Mouse (Mus musculus): ENCODE results near the gene Plcg2. TPM values are rescaled to one million over a fixed set of nuclear protein-coding genes. Genes with fewer than 3 reads are reported as not detected.

Plcg2 gene
- polyA plus RNA-seq, 1 experiment from 2014 or later = 3.8 TPM

DNA sequence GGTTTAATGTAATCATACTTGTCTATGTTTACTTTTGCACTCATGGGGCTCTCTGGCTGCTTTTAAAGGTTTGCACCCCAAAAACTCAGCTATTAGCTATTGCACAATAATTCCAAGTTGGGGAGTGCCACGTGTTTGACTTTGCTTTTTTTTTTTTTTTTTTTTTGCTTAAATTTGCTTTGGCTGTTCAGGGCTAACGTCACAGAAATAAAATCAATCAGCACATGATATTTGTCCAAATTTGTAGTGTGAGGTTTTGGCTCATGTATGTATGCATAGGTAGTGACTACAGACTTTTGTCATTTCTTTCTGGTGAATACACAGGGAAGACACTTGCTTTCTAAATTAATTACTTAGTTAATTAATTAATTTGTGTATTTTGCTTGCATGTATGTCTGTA is 96.9 kb downstream of the Plcg2 start:
- Histone ChIP-seq H3K4me3 (replicated peaks) (no peak overlapping the region), H3K4me1 (no peaks in the 10 kb centered on the region), H3K27me3 (no peaks in the 10 kb centered on the region), H3K9ac (no peak overlapping the region), H3K27ac (replicated peaks) (no peak overlapping the region), H3K36me3 (no peaks in the 10 kb centered on the region), H3K4me2 (replicated peaks) (no peak overlapping the region), H3K9me3 (replicated peaks) (no peaks in the 10 kb centered on the region)
- no peak for ATAC-seq (ENCODE audit: insufficient number of reproducible peaks, low FRiP score, low TSS enrichment, low read depth)
- WGBS = 69% methylated on average over 2 of the region's 2 CpGs

DNA sequence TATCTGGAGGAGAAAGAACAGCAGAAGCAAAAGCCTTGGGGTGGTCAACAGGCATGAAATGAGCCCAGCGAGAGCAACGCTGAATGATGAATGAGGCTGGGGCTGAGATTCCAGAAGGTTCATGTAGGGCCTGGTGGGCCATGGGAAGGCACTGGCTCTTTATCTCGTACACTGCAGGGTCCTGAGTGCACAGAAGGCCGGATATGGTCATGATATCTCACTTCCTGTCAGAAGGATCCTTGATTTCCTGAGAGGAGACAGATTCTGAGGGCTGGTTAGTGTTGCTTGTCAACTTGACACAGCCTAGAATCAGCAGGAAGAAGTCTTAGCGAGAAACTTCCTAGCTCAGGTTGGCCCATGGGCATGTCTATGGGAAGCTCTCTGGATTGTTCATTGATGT is 98.7 kb downstream of the Plcg2 start:
- no peak overlapping the region for H3K4me3 ChIP-seq (replicated peaks)
- no peaks in the 10 kb centered on the region for H3K27me3 ChIP-seq
- no peaks in the 10 kb centered on the region for H3K36me3 ChIP-seq
- no peak overlapping the region for H3K9ac ChIP-seq
- H3K4me2 ChIP-seq (replicated peaks) = no peak overlapping the region
- no peak overlapping the region for H3K27ac ChIP-seq (replicated peaks)
- no peaks in the 10 kb centered on the region for H3K4me1 ChIP-seq
- H3K9me3 ChIP-seq (replicated peaks) = 0 out of 2 replicates have a peak, but pooled peaks cover 4% of the 10 kb centered on the region
- ATAC-seq (ENCODE audit: insufficient number of reproducible peaks, low FRiP score, low TSS enrichment, low read depth) = no peak
- WGBS = 82% methylated on average over 5 of the region's 5 CpGs

GRCm38 (mm10) chr8:117600839-117601238 is 102.7 kb downstream of the Plcg2 start:
- Histone ChIP-seq H3K9me3 (replicated peaks) (0 out of 2 replicates have a peak, but pooled peaks cover 4% of the 10 kb centered on the region), H3K36me3 (no peaks in the 10 kb centered on the region), H3K4me3 (replicated peaks) (no peak overlapping the region), H3K9ac (no peak overlapping the region), H3K27me3 (no peaks in the 10 kb centered on the region), H3K4me1 (no peaks in the 10 kb centered on the region), H3K4me2 (replicated peaks) (no peak overlapping the region), H3K27ac (replicated peaks) (no peak overlapping the region)
- WGBS = 72% methylated on average over 13 of the region's 13 CpGs
- no peak for ATAC-seq (ENCODE audit: insufficient number of reproducible peaks, low FRiP score, low TSS enrichment, low read depth)

- H3K9me3 ChIP-seq (replicated peaks) = 0 out of 2 replicates have a peak, but pooled peaks cover 4% of the 10 kb centered on the region
- no peak overlapping the region for H3K9ac ChIP-seq
- H3K4me3 ChIP-seq (replicated peaks) = no peak overlapping the region
- 78% methylated on average over 12 of the region's 12 CpGs for WGBS
- no peak overlapping the region for H3K4me2 ChIP-seq (replicated peaks)
- ATAC-seq (ENCODE audit: insufficient number of reproducible peaks, low FRiP score, low TSS enrichment, low read depth) = no peak
- H3K36me3 ChIP-seq = no peaks in the 10 kb centered on the region
- no peak overlapping the region for H3K27ac ChIP-seq (replicated peaks)
- no peaks in the 10 kb centered on the region for H3K27me3 ChIP-seq
- H3K4me1 ChIP-seq = no peaks in the 10 kb centered on the region
Observed at GRCm38 (mm10) chr8:117604101-117604500, 106.0 kb downstream of the Plcg2 start.

- Histone ChIP-seq H3K4me1 (no peaks in the 10 kb centered on the region), H3K36me3 (no peaks in the 10 kb centered on the region), H3K4me2 (replicated peaks) (no peak overlapping the region), H3K27me3 (no peaks in the 10 kb centered on the region), H3K9me3 (replicated peaks) (0 out of 2 replicates have a peak, but pooled peaks cover 4% of the 10 kb centered on the region), H3K27ac (replicated peaks) (no peak overlapping the region), H3K9ac (no peak overlapping the region), H3K4me3 (replicated peaks) (no peak overlapping the region)
- 87% methylated on average over 14 of the region's 14 CpGs for WGBS
- ATAC-seq (ENCODE audit: insufficient number of reproducible peaks, low FRiP score, low TSS enrichment, low read depth) = no peak
Observed at GRCm38 (mm10) chr8:117604671-117605070, 106.6 kb downstream of the Plcg2 start.

DNA sequence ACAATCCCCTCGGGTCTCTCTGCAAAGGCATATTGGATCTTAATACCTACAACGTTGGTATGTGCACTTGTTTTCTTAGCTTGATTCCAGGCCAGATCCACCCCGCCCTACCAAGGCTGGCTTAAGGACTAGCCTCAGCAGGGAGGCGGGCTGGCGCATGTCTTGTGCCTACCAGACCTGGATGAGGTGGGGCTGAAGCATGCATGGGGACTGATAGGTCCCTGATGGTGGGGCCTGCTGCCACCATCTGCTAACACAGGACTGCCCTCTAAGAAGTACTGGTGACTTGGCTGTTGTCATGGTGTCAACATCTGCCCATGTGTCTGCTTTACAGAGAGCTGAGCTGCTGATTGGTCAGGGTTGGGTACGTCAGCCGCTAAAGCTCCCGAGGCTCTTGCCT is 107.1 kb downstream of the Plcg2 start:
- Histone ChIP-seq H3K27me3 (no peaks in the 10 kb centered on the region), H3K36me3 (no peaks in the 10 kb centered on the region), H3K27ac (replicated peaks) (no peak overlapping the region), H3K4me1 (no peaks in the 10 kb centered on the region), H3K9me3 (replicated peaks) (0 out of 2 replicates have a peak, but pooled peaks cover 4% of the 10 kb centered on the region), H3K4me3 (replicated peaks) (no peak overlapping the region), H3K4me2 (replicated peaks) (no peak overlapping the region), H3K9ac (no peak overlapping the region)
- no peak for ATAC-seq (ENCODE audit: insufficient number of reproducible peaks, low FRiP score, low TSS enrichment, low read depth)
- WGBS = 85% methylated on average over 8 of the region's 8 CpGs

- H3K4me1 ChIP-seq = no peaks in the 10 kb centered on the region
- H3K27ac ChIP-seq (replicated peaks) = no peak overlapping the region
- no peak overlapping the region for H3K4me3 ChIP-seq (replicated peaks)
- H3K27me3 ChIP-seq = no peaks in the 10 kb centered on the region
- H3K36me3 ChIP-seq = no peaks in the 10 kb centered on the region
- no peak for ATAC-seq (ENCODE audit: insufficient number of reproducible peaks, low FRiP score, low TSS enrichment, low read depth)
- H3K9ac ChIP-seq = no peak overlapping the region
- H3K9me3 ChIP-seq (replicated peaks) = no peaks in the 10 kb centered on the region
- no peak overlapping the region for H3K4me2 ChIP-seq (replicated peaks)
- 90% methylated on average over 10 of the region's 10 CpGs for WGBS
Observed at GRCm38 (mm10) chr8:117610506-117610905, 112.4 kb downstream of the Plcg2 start.

- no peak overlapping the region for H3K27ac ChIP-seq (replicated peaks)
- H3K4me3 ChIP-seq (replicated peaks) = no peak overlapping the region
- H3K4me2 ChIP-seq (replicated peaks) = no peak overlapping the region
- H3K9ac ChIP-seq = no peak overlapping the region
- H3K27me3 ChIP-seq = no peaks in the 10 kb centered on the region
- H3K36me3 ChIP-seq = no peaks in the 10 kb centered on the region
- H3K4me1 ChIP-seq = no peaks in the 10 kb centered on the region
- 79% methylated on average over 12 of the region's 12 CpGs for WGBS
- no peaks in the 10 kb centered on the region for H3K9me3 ChIP-seq (replicated peaks)
- ATAC-seq (ENCODE audit: insufficient number of reproducible peaks, low FRiP score, low TSS enrichment, low read depth) = no peak
Observed at GRCm38 (mm10) chr8:117612861-117613260, 114.8 kb downstream of the Plcg2 start.

- WGBS = 63% methylated on average over 14 of the region's 14 CpGs
- Histone ChIP-seq H3K9ac (no peak overlapping the region), H3K9me3 (replicated peaks) (no peaks in the 10 kb centered on the region), H3K27ac (replicated peaks) (no peak overlapping the region), H3K4me2 (replicated peaks) (no peak overlapping the region), H3K4me1 (no peaks in the 10 kb centered on the region), H3K27me3 (no peaks in the 10 kb centered on the region), H3K36me3 (no peaks in the 10 kb centered on the region), H3K4me3 (replicated peaks) (no peak overlapping the region)
- ATAC-seq (ENCODE audit: insufficient number of reproducible peaks, low FRiP score, low TSS enrichment, low read depth) = no peak; the same call in 1 of the 2 replicates
Observed at GRCm38 (mm10) chr8:117626040-117626838, 128.1 kb downstream of the Plcg2 start.

GRCm38 (mm10) chr8:117627096-117627495 is 129.0 kb downstream of the Plcg2 start:
- no peak for ATAC-seq (ENCODE audit: insufficient number of reproducible peaks, low FRiP score, low TSS enrichment, low read depth)
- 73% methylated on average over 9 of the region's 9 CpGs for WGBS

GRCm38 (mm10) chr8:117632532-117632931 is 134.4 kb downstream of the Plcg2 start:
- Histone ChIP-seq H3K4me3 (replicated peaks) (no peak overlapping the region), H3K9me3 (replicated peaks) (no peaks in the 10 kb centered on the region), H3K4me1 (no peaks in the 10 kb centered on the region), H3K36me3 (no peaks in the 10 kb centered on the region), H3K4me2 (replicated peaks) (no peak overlapping the region), H3K27ac (replicated peaks) (no peak overlapping the region), H3K9ac (no peak overlapping the region), H3K27me3 (no peaks in the 10 kb centered on the region)
- WGBS = 80% methylated on average over 5 of the region's 5 CpGs
- no peak for ATAC-seq (ENCODE audit: insufficient number of reproducible peaks, low FRiP score, low TSS enrichment, low read depth)

More at GRCm38 (mm10) chr8:117627096-117627495, 129.0 kb downstream of the Plcg2 start:
- H3K36me3 ChIP-seq = no peaks in the 10 kb centered on the region
- H3K9me3 ChIP-seq (replicated peaks) = no peaks in the 10 kb centered on the region
- H3K27ac ChIP-seq (replicated peaks) = no peak overlapping the region
- H3K27me3 ChIP-seq = no peaks in the 10 kb centered on the region
- no peaks in the 10 kb centered on the region for H3K4me1 ChIP-seq
- no peak overlapping the region for H3K9ac ChIP-seq
- H3K4me3 ChIP-seq (replicated peaks) = no peak overlapping the region
- H3K4me2 ChIP-seq (replicated peaks) = no peak overlapping the region

- H3K4me3 ChIP-seq (replicated peaks) = no peak overlapping the region
- H3K9me3 ChIP-seq (replicated peaks) = no peaks in the 10 kb centered on the region
- H3K27ac ChIP-seq (replicated peaks) = no peak overlapping the region
- no peak overlapping the region for H3K9ac ChIP-seq
- no peak overlapping the region for H3K4me2 ChIP-seq (replicated peaks)
- WGBS = 80% methylated on average over 7 of the region's 7 CpGs
- H3K36me3 ChIP-seq = no peaks in the 10 kb centered on the region
- H3K4me1 ChIP-seq = no peaks in the 10 kb centered on the region
- ATAC-seq (ENCODE audit: insufficient number of reproducible peaks, low FRiP score, low TSS enrichment, low read depth) = no peak
- no peaks in the 10 kb centered on the region for H3K27me3 ChIP-seq
Observed at GRCm38 (mm10) chr8:117634406-117634805, 136.3 kb downstream of the Plcg2 start.

Measured in embryonic facial prominence, embryonic 15.5 days (tissue).